Mouse (Mus musculus) heart, adult 2 months (tissue): ENCODE data around the gene Galntl6. TPM values are rescaled to one million over a fixed set of nuclear protein-coding genes. Genes with fewer than 3 reads are reported as not detected.

Experiments
- DNase-seq, 2 experiments: peaks; one replicate each; pipeline ENCODE4 v3.0.0; 2021
- H3K27ac ChIP-seq: fragments of 200-600 bp; 2 replicates; pipeline ENCODE4 v1.8.1; 2022
- H3K27me3 ChIP-seq: fragments of 200-500 bp; 2 replicates; pipeline ENCODE4 v1.6.1; 2012; ENCODE audit warnings: mild to moderate bottlenecking, low read length, inconsistent platforms, mixed read lengths; ENCODE audit not compliant: control insufficient read depth, insufficient read depth
- H3K36me3 ChIP-seq: fragments of 200-500 bp; 2 replicates; pipeline ENCODE4 v1.6.1; 2012; ENCODE audit warnings: low read length, inconsistent platforms; ENCODE audit not compliant: control insufficient read depth, insufficient read depth
- H3K4me1 ChIP-seq: fragments of 200-500 bp; 2 replicates; pipeline ENCODE4 v1.6.1; 2011; ENCODE audit warnings: low read length; ENCODE audit not compliant: control insufficient read depth, insufficient read depth
- H3K4me3 ChIP-seq: fragments of 200-600 bp; 2 replicates; pipeline ENCODE4 v1.8.1; 2022
- H3K79me2 ChIP-seq: fragments of 200-500 bp; replicated peaks from 2 replicates; pipeline ENCODE4 v1.6.1; 2012; ENCODE audit warnings: mild to moderate bottlenecking, inconsistent platforms, low read length, moderate library complexity, mixed read lengths; ENCODE audit not compliant: control insufficient read depth, insufficient read depth
- H3K9ac ChIP-seq: fragments of 200-500 bp; 2 replicates; pipeline ENCODE4 v1.6.1; 2012; ENCODE audit warnings: low read depth, mild to moderate bottlenecking, control low read depth, inconsistent platforms, low read length, mixed read lengths
- CTCF ChIP-seq: fragments of 200-600 bp; IDR thresholded peaks from 2 replicates; pipeline ENCODE4 v1.8.1; 2022; ENCODE audit warnings: antibody characterized with exemption, mild to moderate bottlenecking, moderate library complexity
- EP300 ChIP-seq: fragments of 200-500 bp; IDR thresholded peaks from 2 replicates; pipeline ENCODE4 v1.6.1; 2011; ENCODE audit warnings: low read depth, low read length, control low read depth; ENCODE audit not compliant: insufficient read depth
- POLR2A ChIP-seq: fragments of 200-500 bp; IDR thresholded peaks from 2 replicates; pipeline ENCODE4 v1.6.1; 2011; ENCODE audit warnings: mild to moderate bottlenecking, low read depth, low read length, control low read depth; ENCODE audit not compliant: insufficient read depth
- WGBS: fragments of 180-500 bp; shearing (Covaris S2); methylation state at CpG from one replicate; pipeline ENCODE4 v1.1.7; 2018; 5-methylcytosine and 5-hydroxymethylcytosine counted together
- intact Hi-C: fragments of 180-260 bp; cut with DNase I; formaldehyde crosslinking; loops from one replicate; pipeline ENCODE4 v1.15.1; 2025
- polyA plus RNA-seq: library from polyadenylated mRNA; depleted of rRNA; stranded (reverse); fragments of >200 nt; gene quantifications from 2 replicates; pipeline ENCODE4 v1.2.3, GENCODE M21; 2012
- total RNA-seq, 2 experiments: library from RNA; stranded (reverse); gene quantifications; 2 replicates each; pipeline ENCODE4 v1.2.3; 2021

Galntl6 gene
- total and polyA plus RNA-seq, 3 experiments: not detected

DNA sequence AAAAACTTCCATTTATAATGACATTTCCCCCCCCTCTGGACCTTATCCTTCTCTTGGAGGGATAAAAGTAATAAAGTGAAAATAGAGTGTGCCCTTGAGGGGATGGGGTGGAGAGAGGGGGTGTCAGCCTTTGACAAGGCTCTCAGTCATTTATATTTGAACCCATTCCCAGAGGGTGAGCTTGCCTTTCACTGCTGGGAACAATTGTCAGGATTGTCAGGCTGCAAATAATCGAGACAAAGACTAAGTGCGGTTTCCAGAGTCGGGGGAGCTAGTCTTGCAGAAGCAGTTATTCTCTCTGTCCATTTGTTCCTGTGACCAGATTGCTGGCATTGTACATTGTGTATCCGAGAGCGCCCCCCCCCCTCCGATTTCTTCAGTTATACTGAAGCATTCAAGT lies 988.9 kb downstream of the Galntl6 start:
- no peak for DNase-seq
- no peak overlapping the region for H3K27ac ChIP-seq
- intact Hi-C loops: no loop called here
- H3K27me3 ChIP-seq: no peaks in the 10 kb centered on the region
- no peak overlapping the region for H3K9ac ChIP-seq
- no peak overlapping the region for H3K4me3 ChIP-seq
- TF ChIP-seq CTCF: no peak
- TF ChIP-seq POLR2A: no peak
- TF ChIP-seq EP300: no peak
- no peaks in the 10 kb centered on the region for H3K4me1 ChIP-seq
- no peaks in the 10 kb centered on the region for H3K79me2 ChIP-seq
- WGBS: 85% methylated on average over 6 of the region's 6 CpGs
- no peaks in the 10 kb centered on the region for H3K36me3 ChIP-seq

DNA sequence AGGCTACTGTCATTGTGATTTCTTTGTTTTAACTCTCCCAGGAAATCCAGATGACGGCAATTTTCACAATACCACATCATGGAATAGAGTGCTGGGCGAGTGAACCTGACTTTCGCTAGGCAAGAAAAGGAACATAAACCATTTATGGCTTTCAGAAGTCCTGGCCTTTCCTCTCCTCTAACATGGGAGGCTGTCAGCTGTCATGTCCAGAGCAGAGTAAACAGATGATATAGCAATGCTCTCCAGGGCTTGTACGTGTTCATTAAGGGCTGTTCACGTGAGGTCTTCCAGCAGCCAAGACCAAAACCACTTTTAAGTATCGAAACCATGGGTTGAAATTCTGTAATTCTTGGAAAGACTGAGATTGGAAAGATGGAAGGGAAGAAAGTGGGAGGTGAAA lies 989.3 kb downstream of the Galntl6 start:
- DNase-seq: no peak
- Histone ChIP-seq H3K4me3 (no peak overlapping the region), H3K79me2 (no peaks in the 10 kb centered on the region), H3K27me3 (no peaks in the 10 kb centered on the region), H3K36me3 (no peaks in the 10 kb centered on the region), H3K27ac (no peak overlapping the region), H3K9ac (no peak overlapping the region), H3K4me1 (no peaks in the 10 kb centered on the region)
- intact Hi-C loops: no loop called here
- 81% methylated on average over 6 of the region's 6 CpGs for WGBS
- TF ChIP-seq EP300: no peak
- TF ChIP-seq CTCF: no peak
- TF ChIP-seq POLR2A: no peak

- no peak for DNase-seq
- no peaks in the 10 kb centered on the region for H3K36me3 ChIP-seq
- intact Hi-C loops: no loop called here
- 73% methylated on average over 6 of the region's 6 CpGs for WGBS
- H3K27ac ChIP-seq: no peak overlapping the region
- H3K4me3 ChIP-seq: no peak overlapping the region
- TF ChIP-seq CTCF (no peak), EP300 (no peak), POLR2A (no peak)
- no peak overlapping the region for H3K9ac ChIP-seq
- no peaks in the 10 kb centered on the region for H3K79me2 ChIP-seq
- H3K27me3 ChIP-seq: no peaks in the 10 kb centered on the region
- no peaks in the 10 kb centered on the region for H3K4me1 ChIP-seq
Measured at GRCm38 (mm10) chr8:57922214-57923070, 990.0 kb downstream of the Galntl6 start.

GRCm38 (mm10) chr8:57920326-57920903 lies 992.0 kb downstream of the Galntl6 start:
- Histone ChIP-seq H3K9ac (no peak overlapping the region), H3K36me3 (no peaks in the 10 kb centered on the region), H3K4me1 (no peaks in the 10 kb centered on the region), H3K4me3 (no peak overlapping the region), H3K79me2 (no peaks in the 10 kb centered on the region), H3K27me3 (no peaks in the 10 kb centered on the region), H3K27ac (no peak overlapping the region)
- DNase-seq: no peak
- TF ChIP-seq POLR2A (no peak), CTCF (no peak), EP300 (no peak)
- intact Hi-C loops: no loop called here
- WGBS: 68% methylated on average over 3 of the region's 3 CpGs

DNA sequence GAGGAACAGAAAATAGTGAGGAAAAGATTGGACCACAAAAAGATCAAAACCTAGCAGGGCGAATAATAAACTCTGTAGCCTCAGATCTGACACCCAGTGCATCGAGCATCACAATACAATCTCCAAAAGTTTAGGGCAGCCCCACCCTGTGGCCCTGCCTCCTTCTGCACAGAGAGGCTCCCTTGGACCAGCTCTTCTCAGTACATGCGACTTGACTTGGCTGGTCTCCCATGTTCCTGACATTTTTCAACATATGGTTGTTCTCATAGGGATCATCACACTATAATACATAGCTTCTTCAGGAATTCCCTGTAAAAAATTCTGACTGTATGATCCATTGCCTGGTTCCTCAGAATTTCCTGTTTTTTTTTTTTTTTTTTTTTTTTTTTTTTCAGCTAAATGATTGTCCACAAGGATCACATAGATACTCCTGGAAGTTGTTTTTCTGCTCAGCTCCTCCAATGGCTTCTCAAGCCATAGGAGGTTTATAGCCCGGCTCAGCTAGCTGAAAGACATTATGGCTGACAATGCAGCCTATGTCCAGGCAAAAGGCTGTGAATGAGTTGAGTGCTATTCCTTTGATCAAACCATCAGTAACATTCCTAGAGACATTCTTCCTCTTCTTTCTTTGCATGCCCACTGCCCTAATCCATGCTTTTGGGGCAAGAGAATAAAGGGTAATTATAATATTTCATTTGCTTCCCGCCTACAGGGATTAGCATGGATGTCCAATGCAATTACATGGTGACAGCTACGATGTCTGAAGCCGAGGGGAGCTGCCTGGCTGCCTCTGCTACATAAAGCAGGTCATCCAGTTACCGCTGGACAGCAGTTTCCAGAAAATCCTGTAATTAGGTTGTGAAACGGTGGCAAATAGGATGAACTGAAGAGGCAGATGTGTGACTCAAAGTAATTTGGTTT lies 993.5 kb downstream of the Galntl6 start:
- no peak overlapping the region for H3K4me3 ChIP-seq
- no peak overlapping the region for H3K9ac ChIP-seq
- H3K79me2 ChIP-seq: no peaks in the 10 kb centered on the region
- H3K4me1 ChIP-seq: no peaks in the 10 kb centered on the region
- 74% methylated on average over 9 of the region's 9 CpGs for WGBS
- DNase-seq: no peak
- H3K36me3 ChIP-seq: no peaks in the 10 kb centered on the region
- no peak overlapping the region for H3K27ac ChIP-seq
- TF ChIP-seq POLR2A (no peak), EP300 (no peak)
- intact Hi-C loops: no loop called here
- no peaks in the 10 kb centered on the region for H3K27me3 ChIP-seq
